Mouse (Mus musculus): ENCODE measurements around the gene Fbxl18.

DNA sequence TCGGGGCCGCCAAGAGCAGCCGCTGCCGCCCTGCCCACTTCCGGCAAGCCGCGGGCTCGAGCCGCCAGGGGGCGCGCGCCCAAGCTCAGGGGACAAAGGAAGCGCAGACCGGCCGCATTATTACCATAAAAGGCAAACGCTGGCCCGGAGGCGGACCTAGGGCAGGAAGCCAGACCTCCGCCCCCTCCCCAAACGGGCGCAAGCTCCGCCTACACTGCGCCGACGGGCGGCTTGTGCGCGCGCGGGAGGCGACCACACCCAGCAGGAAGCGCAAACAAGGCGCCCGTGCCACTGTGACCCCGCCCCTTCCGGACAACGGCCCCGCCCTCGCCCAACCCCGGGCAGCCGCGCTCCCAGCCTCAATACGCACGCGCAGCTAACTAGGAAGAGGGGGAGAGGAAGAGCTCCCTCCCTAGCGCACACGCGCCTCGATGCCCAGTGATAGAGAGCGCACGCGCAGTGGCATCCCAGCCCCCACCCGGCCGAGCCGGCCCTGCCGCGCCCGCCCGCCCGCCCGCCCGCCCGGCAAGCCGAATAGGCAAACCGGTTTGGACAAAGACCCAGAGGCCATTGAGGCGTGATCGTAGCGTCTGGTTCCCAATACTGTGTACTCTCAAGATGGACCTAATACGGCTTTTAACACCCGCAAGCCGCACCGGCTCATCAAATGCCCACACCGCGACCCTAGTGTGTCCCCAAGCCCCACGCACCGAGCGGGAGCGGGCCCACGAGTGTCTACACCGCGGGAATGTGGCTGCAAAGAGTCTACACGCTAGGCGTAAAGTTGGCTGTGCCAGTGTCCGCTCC is 10.7 kb upstream of the Fbxl18 start:
- TF ChIP-seq CTCF (IDR thresholded peaks at IDR 0.05) (no peak; the same call in 1 of the 2 replicates), EP300 (IDR thresholded peaks at IDR 0.05; ENCODE audit: insufficient read depth, low read depth, low read length) (0 out of 2 replicates have a peak, but pooled peaks have one; percentile 71)
